Mouse (Mus musculus): ENCODE data around the gene Lipi. TPM values are rescaled to one million over a fixed set of nuclear protein-coding genes. Genes with fewer than 3 reads are reported as not detected.

Gene Lipi
- polyA plus RNA-seq, 1 experiment from 2014 or later: not detected

GRCm38 (mm10) chr16:75537784-75538565 is 47.9 kb downstream of the Lipi start:
- H3K9me3 ChIP-seq (replicated peaks): no peaks in the 10 kb centered on the region
- no peak for ATAC-seq
- no peak overlapping the region for H3K27ac ChIP-seq
- no peaks in the 10 kb centered on the region for H3K4me1 ChIP-seq
- H3K9ac ChIP-seq: no peak overlapping the region
- H3K4me2 ChIP-seq: no peak overlapping the region
- no peaks in the 10 kb centered on the region for H3K27me3 ChIP-seq (replicated peaks)
- 61% methylated on average over 7 of the region's 7 CpGs for WGBS (ENCODE audit: insufficient replicate concordance)
- H3K4me3 ChIP-seq: no peak overlapping the region
- no peaks in the 10 kb centered on the region for H3K36me3 ChIP-seq

- Histone ChIP-seq H3K9me3 (replicated peaks) (no peaks in the 10 kb centered on the region), H3K27ac (no peak overlapping the region), H3K4me1 (no peaks in the 10 kb centered on the region), H3K27me3 (replicated peaks) (no peaks in the 10 kb centered on the region), H3K9ac (no peak overlapping the region), H3K4me3 (no peak overlapping the region), H3K4me2 (no peak overlapping the region), H3K36me3 (no peaks in the 10 kb centered on the region)
- no peak for ATAC-seq
- WGBS (ENCODE audit: insufficient replicate concordance): 17% methylated on average over 1 of the region's 1 CpGs
These were observed 54.2 kb downstream of the Lipi start for GRCm38 (mm10) chr16:75531705-75532104.

GRCm38 (mm10) chr16:75496568-75496967 is 89.3 kb downstream of the Lipi start:
- Histone ChIP-seq H3K27me3 (replicated peaks) (no peaks in the 10 kb centered on the region), H3K27ac (no peak overlapping the region), H3K4me3 (no peak overlapping the region), H3K36me3 (no peaks in the 10 kb centered on the region), H3K9me3 (replicated peaks) (no peaks in the 10 kb centered on the region), H3K4me1 (no peaks in the 10 kb centered on the region), H3K9ac (no peak overlapping the region), H3K4me2 (no peak overlapping the region)
- no peak for ATAC-seq
- 77% methylated on average over 4 of the region's 4 CpGs for WGBS (ENCODE audit: insufficient replicate concordance)

Other genes with a start within 250 kb of the Lipi start
- 0.10 and 0.13 TPM in 2 replicates for gene Rbm11, start 6.8 kb upstream of the Lipi start, polyA plus RNA-seq (2016; fragmentation: Nextera tagmentation; extraction: Ambion mirVana)
- 10.4 and 11.1 TPM in 2 replicates for gene Hspa13, start 181.0 kb upstream of the Lipi start, polyA plus RNA-seq (2016; fragmentation: Nextera tagmentation; extraction: Ambion mirVana)